Mouse (Mus musculus) thymus, postnatal 4 days (tissue): ENCODE data around the gene Gm14459.
"Not testable (repeated sequence)": the region's sequence is repeated elsewhere in the genome, so short reads cannot be mapped to it uniquely, and the experiment has no call there.

Experiments used
- DNase-seq: peaks from one replicate; pipeline ENCODE4 v3.0.0; 2021

The Gm14459 gene

GRCm38 (mm10) chrX:8524854-8525253 is at the start of gene Gm14459:
Gm14459 (minus strand) TSS chrX:8524954.
- no peak for DNase-seq

GRCm38 (mm10) chrX:8548155-8548554 is 23.4 kb upstream of the Gm14459 start, which contains the start of gene Ssxb6:
Ssxb6 (minus strand) TSS chrX:8548255.
- not testable (repeated sequence) for DNase-seq
